Mouse (Mus musculus): Measurements from ENCODE around the gene Elof1.

- TF ChIP-seq TAL1 (IDR thresholded peaks at IDR 0.05; ENCODE audit: low read length) (no peak), GATA1 (IDR thresholded peaks at IDR 0.05; ENCODE audit: low read length) (no peak)
These were observed 18.1 kb upstream of the Elof1 start for GRCm38 (mm10) chr9:22134988-22135643.

All from erythroblast, embryonic 14.5 days (primary cell).